Mouse (Mus musculus) heart, embryonic 13.5 days (tissue): ENCODE measurements at regions not wholly inside any gene's neighbourhood (a gene's known extent, or its start where the extent isn't known, plus 50 kb on each side); places are given as distances from the start of the nearest gene placed in this dataset. TPM values are rescaled to one million over a fixed set of nuclear protein-coding genes. Genes with fewer than 3 reads are reported as not detected.

Experiments
- ATAC-seq: fragments of 200-750 bp; cut with Nextera tagmentation; 2 replicates; pipeline ENCODE4 v1.8.0; 2017; ENCODE audit warnings: moderate TSS enrichment; ENCODE audit not compliant: insufficient number of reproducible peaks, low FRiP score, low TSS enrichment; ENCODE audit errors: extremely low read depth
- H3K27ac ChIP-seq: fragments of 300-500 bp; sonication (generic); replicated peaks from 2 replicates; pipeline ENCODE4 v1.5.1; 2015; ENCODE audit warnings: moderate library complexity, mild to moderate bottlenecking, inconsistent platforms
- H3K27me3 ChIP-seq: fragments of 300-500 bp; sonication (generic); replicated peaks from 2 replicates; pipeline ENCODE4 v1.6.1; 2015; ENCODE audit warnings: mild to moderate bottlenecking, inconsistent platforms
- H3K36me3 ChIP-seq: fragments of 300-500 bp; sonication (generic); 2 replicates; pipeline ENCODE4 v1.6.1; 2015; ENCODE audit warnings: mild to moderate bottlenecking, inconsistent platforms
- H3K4me1 ChIP-seq: fragments of 300-500 bp; sonication (generic); 2 replicates; pipeline ENCODE4 v1.6.1; 2015; ENCODE audit warnings: inconsistent platforms
- H3K4me2 ChIP-seq: fragments of 300-500 bp; sonication (generic); 2 replicates; pipeline ENCODE4 v1.6.1; 2015; ENCODE audit warnings: inconsistent platforms, mild to moderate bottlenecking, moderate library complexity
- H3K4me3 ChIP-seq: fragments of 300-500 bp; sonication (generic); 2 replicates; pipeline ENCODE4 v1.5.1; 2015; ENCODE audit warnings: moderate library complexity, mild to moderate bottlenecking, inconsistent platforms
- H3K9ac ChIP-seq: fragments of 300-500 bp; sonication (generic); 2 replicates; pipeline ENCODE4 v1.6.1; 2015; ENCODE audit warnings: inconsistent platforms, mild to moderate bottlenecking, moderate library complexity
- H3K9me3 ChIP-seq: fragments of 300-500 bp; sonication (generic); 2 replicates; pipeline ENCODE4 v1.6.1; 2016; ENCODE audit warnings: inconsistent platforms
- WGBS: fragments of 180-500 bp; shearing (Covaris S2); methylation state at CpG from one replicate; pipeline ENCODE4 v1.1.7; 2015; ENCODE audit warnings: mixed read lengths; 5-methylcytosine and 5-hydroxymethylcytosine counted together
- microRNA-seq: library from miRNA; unstranded; fragments of <30 nt; microRNA quantifications from one replicate; pipeline ENCODE4, GENCODE M21; 2016

DNA sequence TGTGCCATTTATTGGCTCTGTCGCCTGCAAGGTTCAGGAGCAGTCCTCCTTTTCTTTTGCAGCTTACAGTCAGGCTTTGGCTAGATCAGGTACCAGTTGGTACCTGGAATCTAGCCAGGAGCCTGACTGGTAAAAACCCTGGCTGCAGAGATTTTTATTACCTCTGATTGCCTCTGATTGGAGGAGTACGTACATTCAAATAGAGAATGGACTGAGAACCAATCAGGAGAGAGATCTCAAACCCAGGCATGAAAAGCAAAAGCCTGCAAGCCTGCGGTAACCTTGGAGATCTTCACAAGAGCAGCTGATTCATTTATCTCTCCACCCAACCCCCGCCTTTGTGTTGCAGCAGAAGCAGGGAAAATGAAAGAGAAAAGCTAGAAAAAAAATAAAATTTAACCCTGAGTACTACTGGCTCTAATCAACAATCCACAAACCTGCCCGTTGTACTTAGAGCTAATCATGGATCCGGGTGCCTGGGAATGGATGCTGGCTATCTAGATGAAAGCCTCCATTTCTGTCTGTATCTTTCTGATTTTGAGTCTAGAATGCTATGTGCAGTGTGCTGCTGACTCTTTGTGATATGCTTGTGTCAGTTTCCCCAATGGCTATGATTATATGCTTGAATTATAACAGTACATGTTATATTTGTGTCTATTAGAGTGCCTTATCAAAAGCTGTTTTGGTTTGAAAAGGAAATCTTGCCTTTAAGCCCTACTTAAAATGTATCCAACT lies 406.2 kb upstream of the Ndn start:
- Histone ChIP-seq H3K27ac (no peak overlapping the region), H3K9me3 (no peaks in the 10 kb centered on the region), H3K36me3 (no peaks in the 10 kb centered on the region), H3K27me3 (no peaks in the 10 kb centered on the region), H3K4me1 (no peaks in the 10 kb centered on the region), H3K9ac (no peak overlapping the region), H3K4me2 (peak overlapping the region; percentile 11; the same call in 1 of the 2 replicates), H3K4me3 (no peak overlapping the region)
- ATAC-seq = no peak
- 46% methylated on average over 6 of the region's 6 CpGs for WGBS

DNA sequence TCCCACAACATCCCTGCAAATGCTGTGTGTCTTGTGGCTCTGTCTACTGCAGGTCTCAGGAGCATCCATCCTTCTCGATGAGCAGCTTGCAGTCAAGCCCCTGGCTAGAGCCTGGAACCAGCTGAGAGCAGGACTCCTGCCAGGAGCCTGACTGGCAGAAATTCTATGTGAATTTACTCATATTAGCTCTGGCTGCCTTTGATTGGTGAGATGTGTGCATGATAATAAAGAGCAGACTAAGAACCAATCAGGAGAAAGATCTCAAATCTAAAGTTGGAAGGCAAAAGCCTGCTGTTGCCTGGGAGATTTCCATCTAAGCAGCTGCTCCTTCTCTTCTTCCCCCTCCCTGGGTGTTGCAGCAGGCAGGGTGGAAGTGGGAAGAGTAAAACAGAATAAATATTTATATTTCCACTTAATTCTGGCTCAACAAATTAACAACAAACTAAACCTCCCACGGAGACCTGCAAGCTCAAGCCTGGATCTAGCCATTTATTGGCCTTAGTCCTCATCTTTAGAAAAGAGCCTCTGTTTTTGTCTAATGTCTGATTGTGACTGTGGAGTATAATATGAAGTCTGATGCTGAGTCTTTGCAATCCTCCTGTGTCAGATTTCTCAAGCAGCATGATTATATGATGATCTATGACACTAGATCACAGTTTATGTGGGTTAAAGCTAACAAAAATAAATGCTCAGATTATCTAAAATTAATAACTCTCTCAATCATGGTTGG lies 364.0 kb upstream of the Ndn start:
- Histone ChIP-seq H3K36me3 (no peaks in the 10 kb centered on the region), H3K27me3 (no peaks in the 10 kb centered on the region), H3K9ac (no peak overlapping the region), H3K4me3 (no peak overlapping the region), H3K27ac (no peak overlapping the region), H3K4me1 (no peaks in the 10 kb centered on the region), H3K4me2 (no peak overlapping the region), H3K9me3 (no peaks in the 10 kb centered on the region)
- WGBS = 40% methylated on average over 2 of the region's 2 CpGs
- ATAC-seq = no peak

DNA sequence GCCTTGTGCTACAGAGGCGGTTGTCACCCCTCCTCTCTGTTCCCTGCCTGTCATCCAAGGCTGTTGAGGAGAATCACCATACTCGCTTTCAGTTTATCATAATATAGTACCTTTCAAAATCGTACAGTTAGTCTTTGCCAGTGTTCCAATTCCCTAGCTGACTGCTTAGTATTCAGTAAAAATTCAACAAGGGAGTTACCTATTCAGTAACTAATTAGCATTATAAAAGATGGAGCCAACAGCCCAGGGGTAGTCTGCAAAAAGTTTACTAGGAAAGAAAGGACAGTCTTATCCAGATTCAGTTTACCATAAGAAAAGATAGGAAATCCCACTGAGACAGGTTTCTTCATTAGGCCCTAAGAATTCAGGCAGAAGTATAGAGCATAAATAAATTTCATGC lies 319.7 kb upstream of the Ndn start:
- no peak overlapping the region for H3K4me3 ChIP-seq
- H3K9me3 ChIP-seq = peaks cover 11% of the 10 kb centered on the region
- no peak for ATAC-seq
- no peaks in the 10 kb centered on the region for H3K4me1 ChIP-seq
- H3K4me2 ChIP-seq = no peak overlapping the region
- no peaks in the 10 kb centered on the region for H3K36me3 ChIP-seq
- H3K27ac ChIP-seq = no peak overlapping the region
- no peaks in the 10 kb centered on the region for H3K27me3 ChIP-seq
- H3K9ac ChIP-seq = no peak overlapping the region
- WGBS = 66% methylated on average over 3 of the region's 3 CpGs

DNA sequence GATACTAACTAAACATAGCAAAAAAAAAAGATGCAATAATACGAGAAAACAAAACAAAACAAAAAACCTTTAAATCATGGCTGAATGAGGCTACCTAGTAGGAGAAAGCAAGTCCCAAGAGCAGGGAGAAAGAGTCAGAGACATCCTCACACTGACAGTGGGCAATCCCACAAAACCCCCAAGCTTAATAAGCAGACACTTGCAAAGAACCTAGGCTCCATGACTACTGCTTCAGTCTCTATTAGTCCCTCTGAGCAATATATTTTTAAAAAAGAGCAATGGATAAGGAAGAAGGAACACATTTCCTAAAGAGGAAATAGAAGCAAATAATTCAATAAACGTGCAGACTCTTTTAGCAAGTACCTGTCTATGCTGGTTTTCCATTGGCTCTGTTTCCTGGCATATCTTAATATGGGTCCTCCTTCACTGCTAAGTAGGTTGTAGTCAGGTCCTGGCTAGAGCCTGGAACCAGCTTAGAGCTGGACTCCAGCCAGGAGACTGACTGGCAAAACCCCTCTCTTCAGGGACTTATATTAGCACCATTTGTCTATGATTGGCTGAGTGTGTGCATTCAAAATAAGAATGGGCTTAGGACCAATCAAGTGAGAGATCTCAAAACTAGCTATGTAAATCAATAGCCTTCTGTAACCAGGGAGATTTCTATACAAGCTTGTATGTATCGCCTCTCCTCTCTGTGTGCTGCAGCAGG lies 300.5 kb upstream of the Ndn start:
- 60% methylated on average over 3 of the region's 3 CpGs for WGBS
- no peaks in the 10 kb centered on the region for H3K4me1 ChIP-seq
- no peak for ATAC-seq
- H3K36me3 ChIP-seq = no peaks in the 10 kb centered on the region
- no peak overlapping the region for H3K27ac ChIP-seq
- no peak overlapping the region for H3K9ac ChIP-seq
- H3K4me2 ChIP-seq = no peak overlapping the region
- no peaks in the 10 kb centered on the region for H3K9me3 ChIP-seq
- no peaks in the 10 kb centered on the region for H3K27me3 ChIP-seq
- no peak overlapping the region for H3K4me3 ChIP-seq

DNA sequence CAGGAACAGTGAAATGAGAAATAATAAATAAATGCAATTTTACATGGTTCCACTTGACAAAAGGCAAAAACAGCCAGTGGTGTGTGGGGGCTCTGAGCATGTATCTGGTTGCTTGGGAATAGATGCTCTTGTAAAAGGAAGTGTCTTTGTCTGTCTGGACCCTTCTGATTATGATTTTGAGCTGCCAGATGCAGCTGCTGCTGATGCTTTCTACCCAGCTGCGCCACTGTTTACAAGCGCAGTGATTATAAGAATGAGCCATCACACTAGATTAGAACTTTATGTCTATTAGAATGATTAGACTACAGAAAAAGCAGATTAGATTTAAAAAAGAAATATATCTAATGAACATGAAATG lies 299.9 kb upstream of the Ndn start:
- no peak overlapping the region for H3K4me2 ChIP-seq
- ATAC-seq = no peak
- H3K36me3 ChIP-seq = no peaks in the 10 kb centered on the region
- H3K9ac ChIP-seq = no peak overlapping the region
- no peaks in the 10 kb centered on the region for H3K27me3 ChIP-seq
- 80% methylated on average over 2 of the region's 2 CpGs for WGBS
- no peak overlapping the region for H3K4me3 ChIP-seq
- no peaks in the 10 kb centered on the region for H3K9me3 ChIP-seq
- H3K4me1 ChIP-seq = no peaks in the 10 kb centered on the region
- no peak overlapping the region for H3K27ac ChIP-seq

DNA sequence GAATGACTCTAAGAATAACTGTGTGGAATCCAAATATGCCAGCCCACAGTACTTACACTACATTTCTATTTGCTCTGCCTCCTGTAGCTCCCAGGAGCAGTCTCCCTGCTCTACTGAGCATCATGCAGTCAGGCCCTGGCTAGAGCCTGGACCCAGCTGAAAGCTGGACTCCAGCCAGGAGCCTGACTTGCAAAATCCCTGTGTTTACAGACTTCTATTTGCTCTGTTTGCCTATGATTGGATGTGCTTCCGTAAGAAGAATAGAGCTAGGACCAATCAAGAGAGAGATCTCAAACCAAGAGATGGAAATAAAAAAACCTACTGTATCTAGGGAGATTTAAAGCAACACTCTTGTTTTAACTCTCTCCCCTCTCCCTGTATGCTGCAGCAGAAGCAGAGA lies 267.8 kb upstream of the Ndn start:
- Histone ChIP-seq H3K27me3 (no peaks in the 10 kb centered on the region), H3K9ac (no peak overlapping the region), H3K4me2 (no peak overlapping the region), H3K4me3 (no peak overlapping the region), H3K36me3 (no peaks in the 10 kb centered on the region), H3K27ac (no peak overlapping the region), H3K4me1 (no peaks in the 10 kb centered on the region), H3K9me3 (peaks cover 8% of the 10 kb centered on the region; the same call in 1 of the 2 replicates)
- ATAC-seq = no peak
- WGBS = 51% methylated on average over 1 of the region's 1 CpGs

DNA sequence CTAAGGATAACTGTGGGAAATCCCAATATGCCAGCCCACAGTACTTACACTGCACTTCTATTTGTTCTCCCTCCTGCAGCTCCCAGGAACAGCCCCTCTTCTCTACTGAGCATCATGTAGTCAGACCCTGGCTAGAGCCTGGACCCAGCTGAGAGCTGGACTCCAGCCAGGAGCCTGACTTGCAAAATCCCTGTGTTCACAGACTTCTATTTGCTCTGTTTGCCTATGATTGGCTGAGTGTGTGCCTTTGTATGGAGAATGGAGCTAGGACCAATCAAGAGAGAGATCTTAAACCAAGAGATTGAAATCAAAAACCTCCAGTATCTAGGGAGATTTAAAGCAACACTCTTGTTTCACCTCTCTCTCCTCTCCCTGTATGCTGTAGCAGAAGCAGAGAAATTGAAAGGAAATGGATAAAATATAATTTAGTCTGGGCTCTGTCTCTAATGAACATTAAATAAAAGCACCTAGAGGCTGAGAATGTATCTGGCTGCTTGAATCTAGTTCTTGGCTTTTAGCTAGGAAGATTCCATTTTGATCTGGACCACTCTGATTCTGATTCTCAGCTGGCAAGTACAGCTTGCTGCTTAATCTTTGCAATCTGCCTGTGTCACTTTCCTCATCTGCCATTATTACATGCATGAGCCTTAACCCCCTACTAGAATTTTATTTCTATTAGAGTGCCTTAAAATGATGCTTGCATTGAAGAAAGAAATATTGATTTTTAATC lies 261.1 kb upstream of the Ndn start:
- no peak for ATAC-seq
- H3K4me2 ChIP-seq = no peak overlapping the region
- no peaks in the 10 kb centered on the region for H3K36me3 ChIP-seq
- no peak overlapping the region for H3K27ac ChIP-seq
- no peaks in the 10 kb centered on the region for H3K9me3 ChIP-seq
- no peak overlapping the region for H3K4me3 ChIP-seq
- no peaks in the 10 kb centered on the region for H3K27me3 ChIP-seq
- no peak overlapping the region for H3K9ac ChIP-seq
- H3K4me1 ChIP-seq = no peaks in the 10 kb centered on the region

Small RNA genes in the stretch of these regions (microRNA-seq; reads per million reads assigned to microRNA genes)
- gene Gm24923 (not detected), gene Mir344-2 (not detected), gene Mir344f (0.82 reads per million), gene Mir344g (not detected), gene Mir344i (not detected)
